Mouse (Mus musculus): ENCODE measurements at regions not wholly inside any gene's neighbourhood (a gene's known extent, or its start where the extent isn't known, plus 50 kb on each side); places are given as distances from the start of the nearest gene placed in this dataset.
A peak's percentile ranks its signal among the peaks of the same experiment; 100 is the strongest.
"Not testable (repeated sequence)": the region's sequence is repeated elsewhere in the genome, so short reads cannot be mapped to it uniquely, and the experiment has no call there.

GRCm38 (mm10) chr13:10938233-10938632, 577.6 kb upstream of the Chrm3 start:
- 87% methylated on average over 2 of the region's 2 CpGs for WGBS

GRCm38 (mm10) chr13:10930741-10931140, 570.1 kb upstream of the Chrm3 start:
- H3K4me1 ChIP-seq (ENCODE audit: control insufficient read depth, insufficient read depth, low read length): no peaks in the 10 kb centered on the region
- no peak overlapping the region for H3K9ac ChIP-seq (ENCODE audit: low read length)
- peak; percentile 10 for DNase-seq (ENCODE audit: low spot score)
- WGBS: 92% methylated on average over 3 of the region's 3 CpGs
- no peak overlapping the region for H3K27ac ChIP-seq (ENCODE audit: low read depth, low read length)
- H3K27me3 ChIP-seq (replicated peaks; ENCODE audit: control insufficient read depth, insufficient read depth, low read length): no peaks in the 10 kb centered on the region
- no peak overlapping the region for H3K4me2 ChIP-seq (ENCODE audit: low read length)
- no peak for ATAC-seq
- H3K9me3 ChIP-seq (replicated peaks; ENCODE audit: control insufficient read depth, low read length): no peaks in the 10 kb centered on the region
- H3K36me3 ChIP-seq (ENCODE audit: control insufficient read depth, insufficient read depth, low read length): no peaks in the 10 kb centered on the region
- no peak overlapping the region for H3K4me3 ChIP-seq (ENCODE audit: low read depth, low read length)

More at GRCm38 (mm10) chr13:10938233-10938632, 577.6 kb upstream of the Chrm3 start:
- H3K4me1 ChIP-seq (ENCODE audit: control insufficient read depth, insufficient read depth, low read length): no peaks in the 10 kb centered on the region
- no peaks in the 10 kb centered on the region for H3K36me3 ChIP-seq (ENCODE audit: control insufficient read depth, insufficient read depth, low read length)
- no peak overlapping the region for H3K4me3 ChIP-seq (ENCODE audit: low read depth, low read length)
- DNase-seq (ENCODE audit: low spot score) (no peak), ATAC-seq (no peak)
- H3K9ac ChIP-seq (ENCODE audit: low read length): no peak overlapping the region
- no peak overlapping the region for H3K27ac ChIP-seq (ENCODE audit: low read depth, low read length)
- H3K9me3 ChIP-seq (replicated peaks; ENCODE audit: control insufficient read depth, low read length): no peaks in the 10 kb centered on the region
- no peaks in the 10 kb centered on the region for H3K27me3 ChIP-seq (replicated peaks; ENCODE audit: control insufficient read depth, insufficient read depth, low read length)
- no peak overlapping the region for H3K4me2 ChIP-seq (ENCODE audit: low read length)

- ATAC-seq: no peak; the same call in 1 of the 2 replicates
- peak; percentile 11 for DNase-seq (ENCODE audit: low spot score)
- H3K9ac ChIP-seq (ENCODE audit: low read length): no peak overlapping the region
- H3K27me3 ChIP-seq (replicated peaks; ENCODE audit: control insufficient read depth, insufficient read depth, low read length): no peaks in the 10 kb centered on the region
- H3K9me3 ChIP-seq (replicated peaks; ENCODE audit: control insufficient read depth, low read length): no peaks in the 10 kb centered on the region
- no peak overlapping the region for H3K4me2 ChIP-seq (ENCODE audit: low read length)
- no peak overlapping the region for H3K27ac ChIP-seq (ENCODE audit: low read depth, low read length)
- H3K36me3 ChIP-seq (ENCODE audit: control insufficient read depth, insufficient read depth, low read length): no peaks in the 10 kb centered on the region
- no peak overlapping the region for H3K4me3 ChIP-seq (ENCODE audit: low read depth, low read length)
- H3K4me1 ChIP-seq (ENCODE audit: control insufficient read depth, insufficient read depth, low read length): no peaks in the 10 kb centered on the region
These were observed 553.7 kb upstream of the Chrm3 start for GRCm38 (mm10) chr13:10914377-10914776.

- DNase-seq (ENCODE audit: low spot score) (peak; percentile 28), ATAC-seq (no peak)
- Histone ChIP-seq H3K27me3 (replicated peaks; ENCODE audit: control insufficient read depth, insufficient read depth, low read length) (no peaks in the 10 kb centered on the region), H3K4me1 (ENCODE audit: control insufficient read depth, insufficient read depth, low read length) (no peaks in the 10 kb centered on the region), H3K4me3 (ENCODE audit: low read depth, low read length) (no peak overlapping the region), H3K9me3 (replicated peaks; ENCODE audit: control insufficient read depth, low read length) (no peaks in the 10 kb centered on the region), H3K27ac (ENCODE audit: low read depth, low read length) (no peak overlapping the region), H3K36me3 (ENCODE audit: control insufficient read depth, insufficient read depth, low read length) (no peaks in the 10 kb centered on the region), H3K4me2 (ENCODE audit: low read length) (no peak overlapping the region), H3K9ac (ENCODE audit: low read length) (no peak overlapping the region)
- WGBS: 33% methylated on average over 2 of the region's 2 CpGs
These were observed 548.6 kb upstream of the Chrm3 start for GRCm38 (mm10) chr13:10909122-10909751.

- no peaks in the 10 kb centered on the region; the same call in 1 of the 2 replicates for H3K9me3 ChIP-seq (replicated peaks; ENCODE audit: control insufficient read depth, low read length)
- no peaks in the 10 kb centered on the region for H3K36me3 ChIP-seq (ENCODE audit: control insufficient read depth, insufficient read depth, low read length)
- no peak overlapping the region for H3K27ac ChIP-seq (ENCODE audit: low read depth, low read length)
- H3K27me3 ChIP-seq (replicated peaks; ENCODE audit: control insufficient read depth, insufficient read depth, low read length): no peaks in the 10 kb centered on the region
- ATAC-seq (no peak), DNase-seq (ENCODE audit: low spot score) (no peak)
- no peak overlapping the region for H3K9ac ChIP-seq (ENCODE audit: low read length)
- no peak overlapping the region for H3K4me2 ChIP-seq (ENCODE audit: low read length)
- H3K4me1 ChIP-seq (ENCODE audit: control insufficient read depth, insufficient read depth, low read length): no peaks in the 10 kb centered on the region
- 67% methylated on average over 2 of the region's 2 CpGs for WGBS
- H3K4me3 ChIP-seq (ENCODE audit: low read depth, low read length): no peak overlapping the region
These were observed 507.2 kb upstream of the Chrm3 start for GRCm38 (mm10) chr13:10867864-10868263.

GRCm38 (mm10) chr13:10855947-10856561, 495.4 kb upstream of the Chrm3 start:
- H3K4me1 ChIP-seq (ENCODE audit: control insufficient read depth, insufficient read depth, low read length); H3K27me3 ChIP-seq (replicated peaks; ENCODE audit: control insufficient read depth, insufficient read depth, low read length); DNase-seq (ENCODE audit: low spot score); H3K4me3 ChIP-seq (ENCODE audit: low read depth, low read length); H3K9ac ChIP-seq (ENCODE audit: low read length); H3K9me3 ChIP-seq (replicated peaks; ENCODE audit: control insufficient read depth, low read length); H3K27ac ChIP-seq (ENCODE audit: low read depth, low read length); H3K4me2 ChIP-seq (ENCODE audit: low read length); ATAC-seq; H3K36me3 ChIP-seq (ENCODE audit: control insufficient read depth, insufficient read depth, low read length): not testable (repeated sequence)
- WGBS: 96% methylated on average over 9 of the region's 9 CpGs

GRCm38 (mm10) chr13:10845212-10845611, 484.6 kb upstream of the Chrm3 start:
- Histone ChIP-seq H3K9me3 (replicated peaks; ENCODE audit: control insufficient read depth, low read length) (no peaks in the 10 kb centered on the region), H3K36me3 (ENCODE audit: control insufficient read depth, insufficient read depth, low read length) (no peaks in the 10 kb centered on the region), H3K4me3 (ENCODE audit: low read depth, low read length) (no peak overlapping the region), H3K27ac (ENCODE audit: low read depth, low read length) (no peak overlapping the region), H3K9ac (ENCODE audit: low read length) (no peak overlapping the region), H3K27me3 (replicated peaks; ENCODE audit: control insufficient read depth, insufficient read depth, low read length) (no peaks in the 10 kb centered on the region), H3K4me1 (ENCODE audit: control insufficient read depth, insufficient read depth, low read length) (no peaks in the 10 kb centered on the region), H3K4me2 (ENCODE audit: low read length) (no peak overlapping the region)
- DNase-seq (ENCODE audit: low spot score) (peak; percentile 42), ATAC-seq (no peak)
- WGBS: 43% methylated on average over 5 of the region's 5 CpGs

GRCm38 (mm10) chr13:10799351-10799913, 438.8 kb upstream of the Chrm3 start:
- DNase-seq (ENCODE audit: low spot score): no peak
- no peak overlapping the region for H3K4me2 ChIP-seq (ENCODE audit: low read length)

More at GRCm38 (mm10) chr13:10799351-10799913, 438.8 kb upstream of the Chrm3 start:
- Histone ChIP-seq H3K4me3 (ENCODE audit: low read depth, low read length) (no peak overlapping the region), H3K9me3 (replicated peaks; ENCODE audit: control insufficient read depth, low read length) (no peaks in the 10 kb centered on the region), H3K27ac (ENCODE audit: low read depth, low read length) (no peak overlapping the region), H3K36me3 (ENCODE audit: control insufficient read depth, insufficient read depth, low read length) (no peaks in the 10 kb centered on the region), H3K4me1 (ENCODE audit: control insufficient read depth, insufficient read depth, low read length) (no peaks in the 10 kb centered on the region), H3K9ac (ENCODE audit: low read length) (no peak overlapping the region), H3K27me3 (replicated peaks; ENCODE audit: control insufficient read depth, insufficient read depth, low read length) (no peaks in the 10 kb centered on the region)
- no peak for ATAC-seq
- WGBS: 76% methylated on average over 3 of the region's 3 CpGs
